Mouse (Mus musculus): ENCODE measurements around the gene Map4k3. TPM values are rescaled to one million over a fixed set of nuclear protein-coding genes. Genes with fewer than 3 reads are reported as not detected.

Gene Map4k3
- polyA plus RNA-seq, 1 experiment from 2014 or later, result 13.8 TPM

DNA sequence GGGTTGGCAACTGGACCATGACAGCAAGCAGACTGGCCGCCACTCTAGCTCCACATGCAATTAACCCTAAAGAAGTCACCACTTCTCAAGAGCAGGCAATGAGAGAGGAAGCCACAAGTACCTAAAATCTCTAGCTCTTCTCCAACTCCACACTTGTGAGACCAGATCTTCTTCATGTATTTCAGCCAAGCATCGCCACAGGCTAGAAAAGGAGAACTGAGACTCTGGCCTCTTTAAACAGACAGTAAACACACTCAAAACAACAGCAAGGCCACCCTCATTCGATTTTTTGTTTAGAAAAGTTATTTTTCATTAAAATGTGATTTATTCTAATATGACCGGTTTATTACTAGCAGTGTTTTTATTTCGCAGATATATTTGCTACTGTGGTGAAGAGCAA lies 9.0 kb downstream of the Map4k3 start:
- Histone ChIP-seq H3K27me3 (replicated peaks; ENCODE audit: control insufficient read depth, insufficient read depth, low read length) (no peaks in the 10 kb centered on the region), H3K9me3 (ENCODE audit: control insufficient read depth) (no peaks in the 10 kb centered on the region), H3K36me3 (ENCODE audit: control insufficient read depth, insufficient read depth) (no peaks in the 10 kb centered on the region), H3K4me2 (replicated peaks; ENCODE audit: low read depth) (no peak overlapping the region), H3K4me1 (replicated peaks; ENCODE audit: control insufficient read depth, insufficient read depth, low read length) (0 out of 2 replicates have a peak, but pooled peaks cover 3% of the 10 kb centered on the region), H3K27ac (ENCODE audit: low read depth, low read length) (no peak overlapping the region), H3K9ac (ENCODE audit: low read depth, low read length) (no peak overlapping the region), H3K4me3 (ENCODE audit: low read depth, low read length) (no peak overlapping the region)
- no peak for ATAC-seq
- 82% methylated on average over 5 of the region's 5 CpGs for WGBS
- TF ChIP-seq CTCF (IDR thresholded peaks at IDR 0.05; ENCODE audit: low read depth), result no peak

DNA sequence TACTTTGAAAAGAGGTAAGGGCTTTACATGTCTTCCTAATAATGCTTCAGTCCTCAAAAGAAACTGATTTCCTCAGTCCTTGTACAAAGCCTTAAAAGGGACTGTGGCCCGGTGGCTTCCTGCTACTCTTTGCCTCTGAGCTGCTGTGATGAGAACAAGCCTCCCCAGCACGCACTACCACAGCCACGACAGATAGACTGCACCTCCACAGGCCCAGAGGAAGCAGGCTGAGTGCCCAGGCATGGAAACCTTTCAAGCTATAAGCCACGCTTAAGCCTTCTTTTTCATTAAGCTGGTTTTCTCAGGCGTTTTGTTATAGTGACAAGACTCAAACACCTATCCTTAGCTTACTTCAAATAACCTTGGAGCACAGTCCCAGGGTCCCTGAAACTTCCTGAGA lies 10.0 kb downstream of the Map4k3 start:
- H3K36me3 ChIP-seq (ENCODE audit: control insufficient read depth, insufficient read depth), result no peaks in the 10 kb centered on the region
- H3K9ac ChIP-seq (ENCODE audit: low read depth, low read length), result no peak overlapping the region
- 68% methylated on average over 5 of the region's 5 CpGs for WGBS
- ATAC-seq, result no peak
- H3K27me3 ChIP-seq (replicated peaks; ENCODE audit: control insufficient read depth, insufficient read depth, low read length), result no peaks in the 10 kb centered on the region
- H3K9me3 ChIP-seq (ENCODE audit: control insufficient read depth), result no peaks in the 10 kb centered on the region
- H3K27ac ChIP-seq (ENCODE audit: low read depth, low read length), result no peak overlapping the region
- no peak overlapping the region for H3K4me2 ChIP-seq (replicated peaks; ENCODE audit: low read depth)
- H3K4me1 ChIP-seq (replicated peaks; ENCODE audit: control insufficient read depth, insufficient read depth, low read length), result 0 out of 2 replicates have a peak, but pooled peaks cover 3% of the 10 kb centered on the region
- TF ChIP-seq CTCF (IDR thresholded peaks at IDR 0.05; ENCODE audit: low read depth), result no peak
- H3K4me3 ChIP-seq (ENCODE audit: low read depth, low read length), result no peak overlapping the region

DNA sequence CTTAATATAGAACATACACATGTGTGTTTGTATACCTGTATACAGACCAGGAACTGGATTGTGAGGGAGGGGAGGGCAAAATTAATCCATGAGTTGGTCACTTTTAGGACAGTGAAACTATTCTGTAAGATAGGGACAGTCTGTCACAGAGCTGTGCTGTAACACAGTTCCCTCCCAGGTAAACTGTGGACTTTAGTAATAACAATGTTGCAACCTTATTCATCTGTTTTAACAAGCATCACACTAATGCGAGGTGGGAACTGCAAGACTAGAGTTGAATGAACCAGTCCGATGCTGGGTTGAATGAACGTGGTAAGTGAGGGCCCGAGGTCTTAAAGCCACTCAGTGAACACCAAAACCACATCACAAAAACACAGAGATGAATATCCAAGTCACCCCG lies 14.7 kb downstream of the Map4k3 start:
- Histone ChIP-seq H3K36me3 (ENCODE audit: control insufficient read depth, insufficient read depth) (no peaks in the 10 kb centered on the region), H3K27me3 (replicated peaks; ENCODE audit: control insufficient read depth, insufficient read depth, low read length) (no peaks in the 10 kb centered on the region), H3K9ac (ENCODE audit: low read depth, low read length) (no peak overlapping the region), H3K4me2 (replicated peaks; ENCODE audit: low read depth) (no peak overlapping the region), H3K27ac (ENCODE audit: low read depth, low read length) (no peak overlapping the region), H3K4me1 (replicated peaks; ENCODE audit: control insufficient read depth, insufficient read depth, low read length) (peaks cover 12% of the 10 kb centered on the region; the same call in 1 of the 2 replicates), H3K4me3 (ENCODE audit: low read depth, low read length) (no peak overlapping the region), H3K9me3 (ENCODE audit: control insufficient read depth) (no peaks in the 10 kb centered on the region)
- no peak for TF ChIP-seq CTCF (IDR thresholded peaks at IDR 0.05; ENCODE audit: low read depth)
- WGBS, result 81% methylated on average over 5 of the region's 5 CpGs
- ATAC-seq, result peak; percentile 22; the same call in 1 of the 2 replicates

DNA sequence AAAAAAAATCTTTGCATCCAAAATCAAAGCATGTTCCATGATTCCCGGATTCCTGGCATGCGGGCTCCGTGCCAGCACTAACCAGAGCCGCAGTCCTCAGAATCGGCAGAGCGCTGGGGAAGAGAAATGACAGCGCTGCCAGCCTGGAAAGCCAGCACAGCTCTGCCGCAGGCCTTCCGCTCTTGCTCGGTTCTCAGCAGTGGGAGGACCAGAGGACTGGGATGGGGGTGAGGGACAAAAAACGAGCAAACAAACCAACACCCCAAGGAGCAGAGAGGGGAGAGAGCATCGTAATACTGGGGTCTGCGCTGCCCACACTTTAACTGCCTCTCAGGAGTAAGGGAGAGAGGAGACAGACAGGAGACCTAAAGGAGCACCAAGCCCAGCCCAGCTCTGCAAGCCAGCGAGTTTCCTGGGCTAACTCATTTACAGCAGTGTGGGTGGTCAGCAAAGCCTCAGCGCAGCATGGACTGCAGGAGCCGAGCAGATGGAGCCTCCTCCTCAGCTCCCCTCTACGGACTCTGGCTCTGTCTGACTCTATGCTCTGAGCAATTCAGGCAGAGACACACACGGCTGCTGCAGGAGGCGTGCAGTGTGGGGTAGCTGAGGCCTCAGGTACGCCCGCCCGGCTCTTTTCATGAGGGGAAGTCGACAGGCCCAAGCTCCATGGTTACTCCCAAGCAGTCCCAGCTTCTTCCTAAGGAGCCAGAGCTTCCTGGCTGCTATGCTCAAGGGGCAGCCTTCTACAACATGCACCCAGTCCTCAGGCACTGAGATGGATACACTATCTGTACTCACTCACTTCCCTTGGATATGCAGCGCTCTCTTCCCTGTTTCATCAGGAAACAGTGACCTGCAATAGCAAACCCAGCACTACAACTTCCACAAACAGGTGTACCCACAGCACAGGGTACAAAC lies 18.1 kb downstream of the Map4k3 start:
- H3K9ac ChIP-seq (ENCODE audit: low read depth, low read length), result no peak overlapping the region
- H3K9me3 ChIP-seq (ENCODE audit: control insufficient read depth), result no peaks in the 10 kb centered on the region
- WGBS, result 34% methylated on average over 24 of the region's 24 CpGs
- H3K27me3 ChIP-seq (replicated peaks; ENCODE audit: control insufficient read depth, insufficient read depth, low read length), result no peaks in the 10 kb centered on the region
- peak overlapping the region; percentile 9; the same call in 1 of the 2 replicates for H3K27ac ChIP-seq (ENCODE audit: low read depth, low read length)
- no peak overlapping the region for H3K4me3 ChIP-seq (ENCODE audit: low read depth, low read length)
- peaks cover 12% of the 10 kb centered on the region; the same call in 1 of the 2 replicates for H3K4me1 ChIP-seq (replicated peaks; ENCODE audit: control insufficient read depth, insufficient read depth, low read length)
- no peaks in the 10 kb centered on the region for H3K36me3 ChIP-seq (ENCODE audit: control insufficient read depth, insufficient read depth)
- H3K4me2 ChIP-seq (replicated peaks; ENCODE audit: low read depth), result peak overlapping the region; percentile 31
- peak; percentile 36; the same call in 1 of the 2 replicates for ATAC-seq
- TF ChIP-seq CTCF (IDR thresholded peaks at IDR 0.05; ENCODE audit: low read depth), result no peak

DNA sequence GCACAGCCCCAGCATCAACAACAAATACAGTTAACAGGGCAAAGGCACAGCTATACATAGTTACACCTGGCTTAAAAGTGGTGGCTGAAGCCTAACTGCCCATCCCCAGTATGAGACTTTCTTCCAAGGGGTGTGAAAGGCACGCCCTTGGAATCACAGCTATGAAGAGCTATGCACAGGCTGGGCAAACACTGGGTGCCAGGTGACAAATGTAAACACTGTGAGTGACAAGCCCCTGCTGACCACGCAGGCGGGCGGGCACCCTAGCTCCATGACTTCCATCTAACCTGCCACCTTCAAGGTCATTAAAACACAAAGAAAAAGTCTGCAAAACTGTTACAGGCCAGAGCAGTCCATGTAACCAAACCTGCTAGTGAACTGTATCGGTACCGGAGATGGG lies 19.5 kb downstream of the Map4k3 start:
- H3K36me3 ChIP-seq (ENCODE audit: control insufficient read depth, insufficient read depth), result no peaks in the 10 kb centered on the region
- TF ChIP-seq CTCF (IDR thresholded peaks at IDR 0.05; ENCODE audit: low read depth), result no peak
- no peaks in the 10 kb centered on the region for H3K27me3 ChIP-seq (replicated peaks; ENCODE audit: control insufficient read depth, insufficient read depth, low read length)
- no peak overlapping the region for H3K9ac ChIP-seq (ENCODE audit: low read depth, low read length)
- no peak overlapping the region for H3K4me2 ChIP-seq (replicated peaks; ENCODE audit: low read depth)
- no peaks in the 10 kb centered on the region for H3K9me3 ChIP-seq (ENCODE audit: control insufficient read depth)
- peaks cover 12% of the 10 kb centered on the region; the same call in 1 of the 2 replicates for H3K4me1 ChIP-seq (replicated peaks; ENCODE audit: control insufficient read depth, insufficient read depth, low read length)
- H3K4me3 ChIP-seq (ENCODE audit: low read depth, low read length), result no peak overlapping the region
- ATAC-seq, result peak; percentile 53
- WGBS, result 48% methylated on average over 6 of the region's 6 CpGs
- no peak overlapping the region for H3K27ac ChIP-seq (ENCODE audit: low read depth, low read length)

DNA sequence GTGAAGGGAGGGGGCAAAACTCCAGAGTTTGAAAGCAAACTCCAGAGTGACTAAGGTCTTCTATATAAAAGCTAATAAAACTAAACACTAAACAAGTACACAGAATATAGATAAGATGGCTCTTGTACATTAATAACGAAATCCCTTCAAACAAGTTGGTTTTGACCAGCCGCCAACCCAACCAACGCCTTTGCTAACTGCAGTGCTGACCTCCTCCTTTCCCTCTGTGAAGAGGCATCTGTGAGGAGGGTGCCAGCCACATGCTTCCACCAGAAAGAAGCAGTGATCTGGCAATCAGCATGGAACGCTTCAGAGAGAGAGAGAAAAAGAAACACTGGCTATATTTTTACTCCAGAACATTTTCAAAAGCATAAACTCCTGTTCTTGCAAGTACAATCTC lies 21.1 kb downstream of the Map4k3 start:
- Histone ChIP-seq H3K4me3 (ENCODE audit: low read depth, low read length) (no peak overlapping the region), H3K36me3 (ENCODE audit: control insufficient read depth, insufficient read depth) (no peaks in the 10 kb centered on the region), H3K4me1 (replicated peaks; ENCODE audit: control insufficient read depth, insufficient read depth, low read length) (peaks cover 12% of the 10 kb centered on the region; the same call in 1 of the 2 replicates), H3K27me3 (replicated peaks; ENCODE audit: control insufficient read depth, insufficient read depth, low read length) (no peaks in the 10 kb centered on the region), H3K9me3 (ENCODE audit: control insufficient read depth) (no peaks in the 10 kb centered on the region), H3K4me2 (replicated peaks; ENCODE audit: low read depth) (no peak overlapping the region), H3K9ac (ENCODE audit: low read depth, low read length) (no peak overlapping the region), H3K27ac (ENCODE audit: low read depth, low read length) (no peak overlapping the region)
- no peak for TF ChIP-seq CTCF (IDR thresholded peaks at IDR 0.05; ENCODE audit: low read depth)
- whole genome bisulfite sequencing, result 61% methylated on average over 4 of the region's 4 CpGs
- no peak for ATAC-seq

Measured in intestine, postnatal 0 days (tissue).